Mouse (Mus musculus) adipocyte (in vitro differentiated cells): ENCODE data around the gene Gatad2b.
"Not testable (repeated sequence)": the region's sequence is repeated elsewhere in the genome, so short reads cannot be mapped to it uniquely, and the experiment has no call there.

Experiments used
- DNase-seq: peaks from one replicate; pipeline ENCODE4 v3.0.0-alpha.2; 2016; ENCODE audit warnings: low spot score

Gatad2b gene

DNA sequence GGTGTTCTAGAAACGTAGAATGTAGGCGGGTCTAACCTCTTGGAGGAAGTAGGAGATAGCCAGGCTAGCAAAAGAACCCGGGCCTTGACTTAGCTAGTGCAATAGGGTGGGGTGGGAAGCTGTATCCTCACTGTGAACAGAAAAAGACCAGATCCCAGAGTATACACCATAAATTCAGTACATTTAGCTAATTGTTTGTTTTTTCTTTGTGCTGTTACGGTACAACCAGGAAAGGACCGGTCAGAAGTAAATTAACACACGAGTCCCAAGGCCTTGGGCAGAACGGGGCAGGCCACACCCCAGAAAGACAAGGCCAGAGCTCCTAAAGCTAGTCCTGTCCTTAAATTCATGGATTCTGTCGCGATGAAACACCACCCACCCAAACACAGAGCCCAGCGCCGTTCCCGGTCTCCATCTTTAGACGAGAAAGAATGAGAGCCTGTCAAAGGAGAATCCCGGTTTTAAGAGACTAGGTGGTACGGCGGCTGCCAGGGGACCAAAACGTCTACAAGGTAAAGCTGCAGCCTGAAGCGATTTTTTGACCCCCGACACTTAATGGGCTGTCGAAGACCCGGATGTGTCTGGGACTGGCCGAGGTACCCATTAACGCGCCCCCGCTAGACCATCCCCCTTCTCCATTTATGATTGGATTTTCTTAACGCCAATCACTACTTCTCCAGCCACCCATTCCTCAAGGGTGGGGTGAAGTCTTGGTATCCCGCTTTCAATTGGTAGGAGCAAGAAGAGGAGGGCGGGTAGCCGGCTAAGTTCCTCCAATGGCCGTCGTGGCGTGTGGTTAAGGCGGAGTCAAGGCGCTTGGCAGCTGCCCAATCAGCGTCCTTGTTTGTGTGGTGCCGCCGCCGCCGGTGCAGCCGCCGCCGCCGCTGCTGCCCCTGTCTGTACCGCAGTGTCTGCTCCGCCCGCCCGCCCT, at the start of gene Gatad2b:
Gene Gatad2b, plus strand, starts transcription at position 834 of the 931 bp plus-strand sequence.
- peak; percentile 100 for DNase-seq

DNA sequence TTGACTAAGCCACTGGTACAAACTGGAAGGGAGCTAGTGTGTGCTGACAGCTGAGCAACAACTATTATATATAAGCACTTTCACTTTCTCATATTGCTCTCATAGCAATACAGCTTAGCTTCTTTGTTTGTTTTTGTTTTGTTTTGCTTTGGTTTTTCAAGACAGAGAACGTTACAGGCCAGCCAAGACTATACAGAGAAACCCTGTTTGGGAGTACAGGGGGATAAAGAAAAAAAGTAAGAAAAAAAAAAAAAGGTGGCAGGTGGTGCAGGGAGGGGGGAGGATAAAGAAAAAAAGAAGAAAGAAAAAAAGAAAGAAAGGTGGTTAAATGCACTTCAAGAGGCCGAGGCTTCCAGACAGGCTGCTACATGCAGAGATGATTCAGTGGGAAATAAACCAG, 47.6 kb upstream of the Gatad2b start:
- peak; percentile 57 for DNase-seq

DNA sequence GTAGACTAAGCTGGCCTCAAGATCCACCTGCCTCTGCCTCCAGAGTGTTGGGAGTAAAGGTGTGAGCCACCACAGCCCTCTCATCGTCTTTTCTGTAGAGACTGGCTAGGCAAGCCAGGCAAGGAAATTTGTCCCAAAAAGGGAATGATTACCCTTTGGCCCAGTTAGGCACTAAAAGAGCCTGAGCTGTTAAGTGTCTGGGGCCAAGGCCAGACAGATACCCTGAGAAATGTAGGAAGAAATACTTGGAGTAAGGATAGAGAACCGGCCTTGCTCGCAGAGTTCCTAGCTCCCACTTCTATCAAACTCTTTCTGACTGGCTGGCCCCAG, 45.4 kb upstream of the Gatad2b start:
- no peak for DNase-seq

DNA sequence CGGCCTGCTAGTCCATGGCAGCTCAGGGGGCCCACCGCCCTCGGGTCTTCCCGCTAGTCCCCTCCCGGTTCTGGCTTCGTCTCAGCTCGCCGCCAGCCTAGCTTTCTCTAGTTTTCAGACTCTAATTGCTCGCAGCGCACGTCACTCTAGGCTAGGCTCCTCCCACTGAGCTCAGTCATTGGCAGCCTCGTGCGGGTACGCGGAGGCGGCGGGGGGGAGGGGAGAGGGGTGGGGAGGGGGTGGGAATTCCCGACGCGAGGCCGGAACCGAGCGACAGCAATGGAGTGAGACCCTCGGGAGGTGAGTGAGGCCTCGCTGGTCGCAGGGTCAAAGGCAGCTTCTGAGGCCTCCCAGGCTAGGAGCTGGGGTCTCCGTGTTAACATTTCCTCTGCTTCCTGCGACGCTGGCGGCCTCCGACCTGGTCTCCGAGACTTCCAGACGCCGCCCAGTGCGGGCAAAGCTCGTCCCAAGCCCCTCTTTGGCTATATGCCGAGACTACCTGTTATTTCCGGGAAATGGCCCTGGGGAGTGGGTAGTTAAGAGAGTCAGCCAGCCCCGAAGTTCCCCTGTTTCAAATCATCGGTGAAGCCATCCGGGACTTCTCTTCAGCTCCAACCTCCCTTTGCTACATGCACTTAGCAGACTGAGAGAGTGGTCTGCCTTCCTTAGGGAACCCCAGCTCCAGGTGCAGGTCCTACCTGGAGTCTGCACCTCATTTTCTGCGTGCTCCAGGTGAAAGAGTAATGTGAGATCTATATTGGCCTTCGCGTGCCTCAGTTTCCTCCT, 44.8 kb upstream of the Gatad2b start, which contains the start of gene Slc39a1:
Gene Slc39a1, plus strand, starts transcription at position 213 of the 786 bp plus-strand sequence.
- DNase-seq: peak; percentile 98

DNA sequence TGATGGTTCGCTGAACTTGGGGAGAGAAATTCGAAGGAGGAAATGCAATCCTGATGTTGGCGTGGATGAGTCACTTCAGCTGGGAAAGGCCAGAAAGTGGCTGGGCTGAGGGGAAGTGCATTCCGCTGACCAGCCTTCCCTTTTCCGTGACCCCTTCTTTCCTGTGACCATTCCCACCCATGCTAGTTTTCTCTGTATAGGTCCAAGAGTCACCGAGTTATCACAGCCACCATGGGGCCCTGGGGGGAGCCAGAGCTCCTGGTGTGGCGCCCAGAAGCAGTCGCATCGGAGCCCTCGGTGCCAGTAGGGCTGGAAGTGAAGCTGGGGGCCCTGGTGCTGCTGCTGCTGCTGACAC, 44.3 kb upstream of the Gatad2b start:
- peak; percentile 63 for DNase-seq

DNA sequence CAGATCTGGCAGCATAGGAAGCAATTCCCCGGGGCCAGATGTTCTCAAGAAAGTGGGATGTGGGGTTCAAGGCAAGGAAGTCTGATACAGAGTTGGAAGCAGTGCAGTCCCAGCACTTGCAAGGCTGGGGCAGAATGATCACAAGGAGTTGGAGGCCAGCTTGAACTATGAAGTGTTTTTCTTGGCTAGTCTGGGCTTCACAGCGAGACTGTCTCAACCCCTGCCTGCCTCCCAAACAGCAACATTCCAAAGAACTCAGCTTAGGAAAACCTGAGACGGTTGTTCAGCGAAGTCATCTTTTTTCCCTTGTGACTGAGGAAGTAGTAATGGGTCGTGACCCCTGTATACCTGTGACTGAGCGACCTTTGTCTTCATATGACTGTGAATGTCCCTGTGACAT, 42.2 kb upstream of the Gatad2b start:
- DNase-seq: peak; percentile 82

DNA sequence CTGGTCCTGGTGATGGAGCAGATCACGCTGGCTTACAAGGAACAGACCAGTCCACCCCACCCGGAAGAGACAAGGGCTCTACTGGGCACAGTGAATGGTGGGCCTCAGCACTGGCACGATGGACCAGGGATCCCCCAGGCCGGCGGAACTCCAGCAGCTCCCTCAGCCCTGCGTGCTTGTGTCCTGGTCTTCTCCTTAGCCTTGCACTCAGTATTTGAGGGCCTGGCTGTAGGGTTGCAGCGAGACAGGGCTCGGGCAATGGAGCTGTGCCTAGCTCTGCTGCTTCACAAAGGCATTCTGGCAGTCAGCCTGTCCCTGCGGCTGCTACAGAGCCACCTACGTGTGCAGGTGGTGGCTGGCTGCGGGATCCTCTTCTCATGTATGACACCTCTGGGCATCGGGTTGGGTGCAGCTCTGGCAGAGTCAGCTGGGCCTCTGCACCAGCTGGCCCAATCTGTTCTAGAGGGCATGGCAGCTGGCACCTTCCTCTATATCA, 41.2 kb upstream of the Gatad2b start:
- DNase-seq: not testable (repeated sequence)

DNA sequence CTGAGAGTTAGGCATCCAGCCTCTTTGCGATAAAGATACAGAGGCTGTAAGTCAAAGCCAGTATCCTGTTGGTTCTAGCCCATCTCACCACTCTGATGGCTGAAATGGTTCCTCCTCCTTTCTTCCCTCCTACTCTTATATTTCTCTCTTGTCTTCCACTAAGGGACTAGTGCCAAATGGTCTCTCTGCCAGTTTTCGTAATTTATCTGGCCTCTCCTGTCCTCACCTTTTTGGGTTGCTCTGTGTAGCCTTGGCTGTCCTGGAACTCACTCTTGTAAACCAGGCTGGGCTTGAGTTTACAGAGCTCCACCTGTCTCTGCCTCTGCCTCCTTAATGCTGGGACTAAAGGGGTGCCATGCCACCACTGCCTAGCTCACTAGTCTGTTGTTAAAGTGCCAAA, 40.3 kb upstream of the Gatad2b start:
- not testable (repeated sequence) for DNase-seq

DNA sequence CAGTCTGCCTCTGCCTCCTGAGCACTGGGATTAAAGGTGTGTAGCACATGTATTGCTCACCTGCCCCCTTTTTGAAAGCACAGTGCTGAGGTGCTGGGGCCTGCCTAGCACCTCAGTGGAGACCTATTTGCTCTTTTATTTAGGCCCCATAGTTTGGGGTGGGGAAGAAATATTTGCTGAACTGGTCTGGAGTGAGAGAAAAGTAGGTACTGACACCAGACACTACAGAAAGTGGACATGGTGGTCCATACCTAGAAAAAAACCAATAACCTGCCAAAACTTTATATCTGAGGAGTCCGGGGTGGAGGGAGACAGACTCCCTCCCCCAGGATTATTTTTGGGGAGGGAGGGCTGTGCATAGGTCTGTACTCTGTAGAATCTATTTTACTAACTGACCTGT, 39.8 kb upstream of the Gatad2b start:
- DNase-seq: not testable (repeated sequence)

DNA sequence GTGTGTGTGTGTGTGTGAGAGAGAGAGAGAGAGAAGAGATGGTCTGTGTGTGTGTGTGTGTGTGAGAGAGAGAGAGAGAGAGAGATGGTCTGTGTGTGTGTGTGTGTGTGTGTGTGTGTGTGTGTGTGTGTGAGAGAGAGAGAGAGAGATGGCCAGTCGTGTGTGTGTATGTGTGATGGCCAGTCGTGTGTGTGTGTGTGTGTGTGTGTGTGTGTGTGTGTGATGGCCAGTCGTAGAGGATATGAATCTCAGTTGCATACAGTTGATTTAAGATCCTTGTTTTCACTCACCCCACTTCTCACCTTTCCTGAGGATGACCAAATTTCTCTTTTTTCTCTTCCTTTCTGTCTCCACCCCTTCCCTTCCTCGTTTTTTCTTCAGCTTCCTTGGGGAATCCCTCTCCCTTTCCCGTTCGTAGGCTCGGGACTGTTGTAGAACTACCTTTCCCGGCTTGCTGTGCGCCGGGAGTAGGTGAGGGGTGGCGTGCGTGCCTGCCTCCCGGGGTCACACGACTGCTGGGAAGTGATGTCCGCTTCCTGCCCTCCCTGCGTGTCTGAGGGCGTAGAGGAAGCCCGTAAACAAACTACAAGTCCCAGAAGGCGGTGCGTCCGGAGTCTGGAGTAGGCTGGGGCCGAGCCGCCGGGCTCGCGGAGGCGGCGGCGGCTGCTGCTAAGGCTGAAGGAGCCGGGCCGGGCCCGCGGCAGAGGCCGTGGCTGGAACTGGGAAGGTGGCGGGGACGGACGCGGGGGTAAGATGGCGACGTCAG, 39.1 kb upstream of the Gatad2b start, which contains the start of gene Crtc2:
Gene Crtc2, plus strand, starts transcription at position 511 of the 766 bp plus-strand sequence.
- peak; percentile 97 for DNase-seq

DNA sequence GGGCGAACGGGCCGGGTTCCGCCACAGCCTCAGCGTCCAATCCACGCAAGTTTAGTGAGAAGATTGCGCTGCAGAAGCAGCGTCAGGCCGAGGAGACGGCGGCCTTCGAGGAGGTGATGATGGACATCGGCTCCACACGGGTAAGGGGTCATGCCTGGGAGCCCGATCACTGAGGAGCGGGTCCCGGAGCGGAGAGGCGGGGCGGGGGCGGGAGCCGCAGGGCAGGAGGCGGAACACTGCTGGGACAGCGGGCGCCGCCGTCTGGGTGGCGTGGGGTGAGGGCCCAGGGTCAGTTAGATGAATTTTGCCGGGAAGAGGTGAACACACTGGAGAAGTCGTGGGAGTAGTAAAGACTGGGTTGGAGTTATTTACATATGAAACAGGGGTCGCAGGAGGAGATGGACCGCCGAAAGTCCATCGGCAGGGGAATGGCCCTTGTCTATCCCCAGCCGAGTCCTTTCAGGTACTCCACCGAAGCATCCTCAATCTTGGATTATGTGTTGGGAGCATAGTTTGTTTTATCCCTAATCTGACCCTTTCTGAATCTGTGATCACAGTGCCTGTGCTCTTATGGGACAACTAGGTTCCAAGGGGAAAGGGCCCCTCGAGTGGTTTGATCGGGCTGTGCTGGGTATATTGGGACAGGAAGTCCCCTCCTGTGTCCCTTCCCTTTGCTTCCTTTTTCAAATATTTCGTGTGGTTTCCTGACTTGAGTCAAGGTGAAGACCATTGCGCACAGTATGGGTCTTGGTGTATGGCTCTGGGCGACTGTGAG, 38.4 kb upstream of the Gatad2b start:
- peak; percentile 63 for DNase-seq

DNA sequence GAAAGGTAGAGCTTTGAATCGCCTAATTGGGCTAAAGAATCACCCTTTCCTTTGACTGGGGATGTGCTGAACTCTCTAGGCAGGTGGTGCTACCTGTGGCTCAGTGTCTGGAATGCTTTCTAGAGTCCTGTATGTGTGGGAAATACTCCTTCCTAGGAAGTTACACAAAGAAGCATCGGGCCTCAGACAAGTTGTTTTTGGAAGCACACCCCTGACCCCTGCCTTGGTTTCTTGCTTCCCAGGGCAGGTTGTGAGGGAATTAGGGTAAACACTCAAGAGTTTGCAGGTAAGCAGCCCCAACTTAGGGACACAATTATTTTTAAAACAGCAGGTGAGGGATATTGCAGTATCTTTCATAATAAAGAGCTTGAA, 37.8 kb upstream of the Gatad2b start:
- peak; percentile 44 for DNase-seq

DNA sequence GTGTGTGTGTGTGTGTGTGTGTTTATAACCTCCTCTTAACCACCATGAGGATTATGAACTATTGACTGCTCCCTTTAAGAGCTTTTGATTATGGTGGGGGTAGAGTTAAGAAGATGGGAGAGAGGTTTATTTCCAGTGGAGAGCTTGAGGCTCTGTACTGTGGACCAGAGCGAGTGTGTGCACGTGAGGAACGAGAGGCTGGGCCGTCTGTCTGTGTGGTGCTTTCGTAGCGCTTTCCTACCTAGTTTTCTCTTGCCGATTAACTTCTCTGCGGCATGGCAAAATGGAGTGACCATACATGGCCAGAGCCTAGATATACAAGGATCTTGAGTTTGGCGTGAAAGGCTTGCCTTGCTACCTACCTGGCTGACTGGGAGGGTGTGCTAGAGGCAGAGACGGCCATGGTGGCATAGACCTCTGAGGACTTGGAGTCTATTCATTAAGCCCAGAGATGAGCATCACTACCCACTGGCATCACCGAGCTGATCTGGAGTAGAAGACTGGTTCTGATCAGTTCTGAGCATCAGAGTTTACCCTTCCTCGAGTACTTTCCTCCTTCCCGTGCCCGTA, 37.1 kb upstream of the Gatad2b start:
- DNase-seq: no peak

DNA sequence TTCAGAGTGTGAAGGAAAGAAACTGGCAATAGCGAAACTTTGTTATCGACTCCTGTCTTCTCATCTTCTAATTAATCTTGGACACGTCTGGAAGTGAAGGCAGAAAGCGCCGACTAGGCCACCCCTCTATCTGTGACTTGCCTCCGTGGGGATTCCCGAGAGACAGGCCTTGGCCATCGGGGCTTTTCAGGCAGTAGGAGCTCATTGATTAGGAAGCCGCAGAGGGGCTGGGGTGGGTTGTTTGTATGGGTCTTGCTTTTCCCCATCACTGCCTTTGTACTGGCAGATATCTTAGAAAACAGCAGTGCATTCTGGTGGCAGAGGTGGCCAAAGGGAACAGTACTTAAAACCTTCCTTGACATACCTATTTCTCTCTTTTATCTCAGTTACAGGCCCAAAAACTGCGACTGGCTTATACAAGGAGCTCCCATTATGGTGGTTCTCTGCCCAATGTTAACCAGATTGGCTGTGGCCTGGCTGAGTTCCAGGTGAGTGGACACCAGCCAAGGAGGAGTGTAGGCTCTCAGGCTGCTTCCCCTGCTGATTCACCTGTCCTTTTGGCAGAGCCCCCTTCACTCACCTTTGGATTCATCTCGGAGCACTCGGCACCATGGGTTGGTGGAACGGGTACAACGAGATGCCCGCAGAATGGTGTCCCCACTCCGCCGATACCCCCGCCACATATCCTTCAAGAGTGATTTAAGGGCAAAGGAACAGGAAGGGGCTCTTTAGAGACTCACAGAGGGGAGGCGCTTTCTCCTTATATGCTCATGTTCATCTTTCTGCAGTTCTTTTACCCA, 36.0 kb upstream of the Gatad2b start:
- DNase-seq: peak; percentile 29

DNA sequence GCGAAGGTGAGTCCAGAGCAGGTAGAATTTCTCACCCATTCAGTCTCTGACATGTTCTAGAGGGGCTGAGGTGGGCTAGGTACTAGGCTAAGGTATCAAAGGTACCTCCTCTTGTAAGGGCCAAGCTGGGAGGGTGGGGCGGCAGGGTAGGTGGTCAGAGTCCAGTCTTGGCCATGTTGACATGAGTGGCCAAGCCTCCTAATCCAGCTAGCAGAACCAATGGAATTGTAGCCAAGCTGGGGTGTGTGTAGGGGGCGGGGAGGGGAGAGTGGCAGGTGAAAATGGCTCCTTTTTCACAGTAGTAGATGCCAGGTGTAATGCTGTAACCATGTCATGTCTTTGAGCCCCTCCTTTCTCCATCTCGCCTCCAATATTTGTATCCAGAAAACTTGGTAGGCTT, 34.5 kb upstream of the Gatad2b start:
- no peak for DNase-seq

DNA sequence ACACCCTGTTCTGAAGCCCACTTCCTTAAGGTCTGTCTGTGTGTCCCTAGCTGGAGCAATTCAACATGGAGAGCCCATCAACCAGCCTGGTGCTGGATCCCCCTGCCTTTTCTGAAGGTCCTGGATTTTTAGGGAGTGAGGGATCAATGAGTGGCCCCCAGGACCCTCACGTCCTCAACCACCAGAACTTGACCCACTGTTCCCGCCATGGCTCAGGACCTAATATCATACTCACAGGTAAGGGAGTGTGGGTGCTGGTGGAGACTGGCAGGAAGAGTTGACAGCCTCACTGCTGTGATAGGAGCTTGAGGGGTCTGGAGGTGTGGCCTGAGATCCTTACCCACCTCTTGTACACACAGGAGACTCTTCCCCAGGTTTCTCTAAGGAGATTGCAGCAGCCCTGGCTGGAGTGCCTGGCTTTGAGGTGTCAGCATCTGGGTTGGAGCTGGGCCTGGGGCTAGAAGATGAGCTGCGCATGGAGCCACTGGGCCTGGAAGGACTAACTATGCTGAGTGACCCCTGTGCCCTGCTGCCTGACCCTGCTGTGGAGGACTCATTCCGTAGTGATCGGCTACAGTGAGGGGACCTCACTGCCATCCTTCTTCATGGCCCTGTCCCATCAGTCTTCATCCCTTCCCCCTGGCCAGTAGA, 29.7 kb upstream of the Gatad2b start:
- no peak for DNase-seq

DNA sequence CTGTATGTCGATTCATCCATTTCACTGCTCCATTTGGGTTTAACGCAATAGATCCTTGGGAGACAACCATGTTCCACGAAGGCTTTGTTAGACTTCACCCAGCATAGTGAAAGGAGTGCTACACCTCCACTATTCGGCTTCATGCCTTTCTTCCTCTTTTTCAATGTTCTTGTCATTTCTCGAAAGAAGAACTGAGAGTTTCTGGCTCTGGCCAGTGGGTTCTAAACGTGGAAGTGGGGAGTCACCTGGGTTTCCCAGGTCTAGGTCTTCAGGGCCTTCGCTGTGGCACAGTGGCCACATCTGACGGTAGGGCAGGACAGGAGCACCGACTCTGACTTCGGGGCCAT, 28.3 kb upstream of the Gatad2b start:
- DNase-seq: no peak

DNA sequence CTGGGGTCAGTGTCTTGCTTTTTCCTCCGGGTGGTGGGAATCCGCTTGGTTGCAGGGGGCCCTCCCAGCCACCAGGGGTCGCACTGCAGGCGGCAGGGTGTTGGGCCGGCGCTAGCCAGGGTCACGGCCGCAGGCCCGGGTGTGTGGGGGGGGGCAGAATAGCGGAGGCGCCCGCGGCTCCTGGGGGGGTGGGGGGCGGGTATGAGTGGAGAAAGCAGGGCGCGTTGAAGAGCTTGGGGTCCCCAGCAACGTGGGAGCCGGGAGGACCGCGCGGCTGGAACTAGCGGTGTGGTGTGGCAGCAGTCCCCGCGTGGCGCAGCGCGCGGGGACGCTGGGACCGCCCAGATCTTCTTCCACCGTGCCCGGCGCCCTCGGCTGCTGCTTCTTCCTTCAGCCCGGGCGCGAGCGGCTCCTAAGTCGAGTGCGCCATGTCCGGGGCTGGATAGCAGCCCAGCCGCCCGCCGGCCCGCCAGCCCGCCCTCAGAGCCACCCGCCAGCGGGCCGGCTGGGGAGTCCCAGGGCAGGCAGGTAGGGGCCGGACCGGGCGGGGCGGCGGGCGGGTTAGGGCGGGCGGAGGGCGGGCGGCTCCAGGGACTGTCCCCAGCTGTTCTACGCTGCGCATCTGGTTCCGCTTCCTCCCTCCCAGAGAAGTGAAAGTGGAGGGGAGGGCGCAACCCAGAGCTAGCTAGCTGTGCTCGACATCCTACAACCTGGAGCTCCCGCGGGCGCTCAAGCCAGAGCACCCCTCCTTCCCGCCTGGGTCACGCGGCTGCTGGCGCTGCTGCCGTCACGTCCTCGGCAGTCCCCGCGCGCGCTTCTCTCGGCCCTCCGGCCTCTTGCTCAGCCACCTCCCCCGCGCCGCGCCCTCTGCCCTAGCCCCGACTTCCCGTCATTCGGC, 27.7 kb upstream of the Gatad2b start, which contains the start of gene Dennd4b:
Gene Dennd4b, plus strand, starts transcription at position 152 of the 898 bp plus-strand sequence.
- peak; percentile 91 for DNase-seq
